In the genomic region with DNA sequence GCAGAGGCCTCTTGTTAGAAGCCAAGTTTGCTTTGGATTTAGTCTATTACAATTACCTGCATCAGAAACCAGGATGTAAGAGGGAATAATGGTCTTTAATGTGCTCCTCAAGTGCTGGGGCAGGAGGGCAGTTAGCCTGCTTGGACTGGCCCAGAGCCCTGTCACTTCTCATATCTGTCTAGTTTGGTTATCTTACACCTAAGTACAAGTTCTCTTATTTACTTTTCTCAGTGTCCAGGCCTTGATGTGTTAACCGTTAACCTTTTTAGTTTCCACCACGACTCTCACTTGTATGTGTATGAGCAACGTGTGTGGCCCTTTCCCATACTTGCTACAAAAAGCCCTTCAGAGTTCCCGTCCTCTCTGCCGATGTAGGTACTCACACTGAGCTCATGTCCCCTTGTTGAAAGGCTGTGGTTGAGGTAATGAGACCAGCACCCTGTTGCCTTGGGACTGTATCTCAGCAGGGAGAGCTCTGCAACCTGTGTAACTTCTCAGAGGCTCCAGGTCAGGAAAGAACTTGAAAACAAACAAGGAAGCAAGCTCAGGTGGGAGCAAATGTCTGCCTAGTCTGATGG, we compare ENCODE assay signal across 21 mouse cellular contexts. TPM values are rescaled to one million over a fixed set of nuclear protein-coding genes. Genes with fewer than 3 reads are reported as not detected.
DNase-seq lines count a peak whose midpoint lies in the region; ATAC-seq lines count a peak whose summit lies in the region.
"Had no signal": no experiment of that assay in that cellular context is flagged by ENCODE, and none has a peak within 500 bp of the region (broad histone marks: within the 10 kb centered on the region; RNA-seq: fewer than 3 reads in every experiment).

No protein-coding gene starts in this region.

- H3K9me3 ChIP-seq in heart, embryonic 12.5 days (replicated peaks): no peaks in the 10 kb centered on the region
- no peaks in the 10 kb centered on the region for H3K9me3 ChIP-seq in liver, embryonic 16.5 days (replicated peaks; ENCODE audit: control insufficient read depth, low read length)
- H3K9me3 ChIP-seq in liver, embryonic 11.5 days (ENCODE audit: control insufficient read depth, low read length): no peaks in the 10 kb centered on the region
- no peaks in the 10 kb centered on the region for H3K9me3 ChIP-seq in lung, embryonic 16.5 days (ENCODE audit: control insufficient read depth, low read length)
- H3K9me3 ChIP-seq: embryonic facial prominence, embryonic 12.5 days; forebrain, embryonic 15.5 days; G1E; heart, embryonic 13.5 days had no signal

- no peak overlapping the region for H3K27ac ChIP-seq in heart, embryonic 12.5 days (ENCODE audit: poor library complexity, severe bottlenecking)
- H3K27ac ChIP-seq in liver, embryonic 16.5 days (ENCODE audit: low read length): no peak overlapping the region
- H3K27ac ChIP-seq in liver, embryonic 11.5 days (ENCODE audit: low read depth, low read length): no peak overlapping the region
- H3K27ac ChIP-seq in lung, embryonic 16.5 days (ENCODE audit: low read length): no peak overlapping the region
- H3K27ac ChIP-seq: embryonic facial prominence, embryonic 12.5 days; forebrain, embryonic 15.5 days; heart, embryonic 13.5 days had no signal

- no peak overlapping the region for H3K4me2 ChIP-seq in heart, embryonic 12.5 days
- H3K4me2 ChIP-seq in liver, embryonic 16.5 days (ENCODE audit: low read depth, low read length): no peak overlapping the region
- no peak overlapping the region for H3K4me2 ChIP-seq in liver, embryonic 11.5 days
- H3K4me2 ChIP-seq in lung, embryonic 16.5 days (ENCODE audit: low read depth, low read length): no peak overlapping the region
- H3K4me2 ChIP-seq: embryonic facial prominence, embryonic 12.5 days; forebrain, embryonic 15.5 days; heart, embryonic 13.5 days had no signal

- no peak overlapping the region for H3K4me3 ChIP-seq in heart, embryonic 12.5 days
- H3K4me3 ChIP-seq in liver, embryonic 16.5 days (ENCODE audit: low read depth, low read length): no peak overlapping the region
- H3K4me3 ChIP-seq in liver, embryonic 11.5 days (ENCODE audit: low read depth, low read length): no peak overlapping the region
- no peak overlapping the region for H3K4me3 ChIP-seq in lung, embryonic 16.5 days (ENCODE audit: low read length)
- H3K4me3 ChIP-seq: embryonic facial prominence, embryonic 12.5 days; forebrain, embryonic 15.5 days; heart, embryonic 13.5 days had no signal

- peak; percentile 23 for DNase-seq in heart, adult 11 months
- no peak for DNase-seq in liver, embryonic 11.5 days (ENCODE audit: low spot score)
- no peak for DNase-seq in lung, adult 18-20 months
- no peak for DNase-seq in spleen, postnatal 36 days (ENCODE audit: low spot score in 2 of 2)
- DNase-seq: adrenal gland, adult 8-10 months; adrenal gland, postnatal 36 days; B cell, adult 2 months; cerebellum, adult 8-10 months; cerebellum, postnatal 14 days; gastrocnemius, postnatal 36 days; heart, adult 18-20 months; heart, postnatal 36 days had no signal

- no peak overlapping the region for H3K9ac ChIP-seq in heart, embryonic 12.5 days
- no peak overlapping the region for H3K9ac ChIP-seq in liver, embryonic 16.5 days (ENCODE audit: low read depth, low read length)
- no peak overlapping the region for H3K9ac ChIP-seq in liver, embryonic 11.5 days (ENCODE audit: low read depth, low read length)
- H3K9ac ChIP-seq in lung, embryonic 16.5 days (ENCODE audit: low read length): no peak overlapping the region
- H3K9ac ChIP-seq: embryonic facial prominence, embryonic 12.5 days; forebrain, embryonic 15.5 days; heart, embryonic 13.5 days had no signal

- H3K36me3 ChIP-seq in heart, embryonic 12.5 days: no peaks in the 10 kb centered on the region
- no peaks in the 10 kb centered on the region for H3K36me3 ChIP-seq in liver, embryonic 16.5 days (ENCODE audit: control insufficient read depth, insufficient read depth)
- H3K36me3 ChIP-seq in liver, embryonic 11.5 days (ENCODE audit: control insufficient read depth, insufficient read depth, low read length): no peaks in the 10 kb centered on the region
- no peaks in the 10 kb centered on the region for H3K36me3 ChIP-seq in lung, embryonic 16.5 days (ENCODE audit: control insufficient read depth, insufficient read depth, low read length)
- H3K36me3 ChIP-seq: embryonic facial prominence, embryonic 12.5 days; forebrain, embryonic 15.5 days; G1E; heart, embryonic 13.5 days had no signal

- no peak for ATAC-seq in heart, embryonic 12.5 days (ENCODE audit: insufficient number of reproducible peaks, low FRiP score)
- 0 out of 2 replicates have a peak, but pooled peaks have one; percentile 16 for ATAC-seq in liver, embryonic 16.5 days (ENCODE audit: low read depth)
- no peak for ATAC-seq in liver, embryonic 11.5 days (replicated peaks; ENCODE audit: low FRiP score)
- ATAC-seq in lung, embryonic 16.5 days (ENCODE audit: low read depth): peak; percentile 81
- 0 out of 2 replicates have a peak, but pooled peaks have one; percentile 30 for ATAC-seq in megakaryocyte-erythroid progenitor cell, adult 5-6 weeks (replicated peaks; ENCODE audit: low FRiP score, low TSS enrichment, poor library complexity, severe bottlenecking)
- ATAC-seq: CD4-positive, CD25-positive, alpha-beta regulatory T cell, adult 4 months; forebrain, embryonic 15.5 days had no signal

- H3K4me1 ChIP-seq in heart, embryonic 12.5 days (replicated peaks): no peaks in the 10 kb centered on the region
- H3K4me1 ChIP-seq in liver, embryonic 16.5 days (ENCODE audit: control insufficient read depth, low read depth, low read length): no peaks in the 10 kb centered on the region
- no peaks in the 10 kb centered on the region for H3K4me1 ChIP-seq in liver, embryonic 11.5 days (replicated peaks; ENCODE audit: control insufficient read depth, insufficient read depth, low read length)
- H3K4me1 ChIP-seq in lung, embryonic 16.5 days (replicated peaks; ENCODE audit: control insufficient read depth, insufficient read depth, low read length): no peaks in the 10 kb centered on the region
- H3K4me1 ChIP-seq: embryonic facial prominence, embryonic 12.5 days; forebrain, embryonic 15.5 days; heart, embryonic 13.5 days had no signal

- no peaks in the 10 kb centered on the region for H3K27me3 ChIP-seq in heart, embryonic 12.5 days (replicated peaks)
- no peaks in the 10 kb centered on the region for H3K27me3 ChIP-seq in liver, embryonic 16.5 days (ENCODE audit: control insufficient read depth, insufficient read depth, low read depth, low read length)
- H3K27me3 ChIP-seq in liver, embryonic 11.5 days (replicated peaks; ENCODE audit: control insufficient read depth, insufficient read depth, low read length): no peaks in the 10 kb centered on the region
- H3K27me3 ChIP-seq in lung, embryonic 16.5 days (ENCODE audit: control insufficient read depth, insufficient read depth, low read depth, low read length): no peaks in the 10 kb centered on the region
- H3K27me3 ChIP-seq: embryonic facial prominence, embryonic 12.5 days; forebrain, embryonic 15.5 days; heart, embryonic 13.5 days had no signal

- WGBS in heart, embryonic 12.5 days: 71% methylated on average over 5 of the region's 5 CpGs
- WGBS in liver, embryonic 16.5 days (ENCODE audit: insufficient replicate concordance): 61% methylated on average over 5 of the region's 5 CpGs
- WGBS in liver, embryonic 11.5 days: 72% methylated on average over 5 of the region's 5 CpGs
- 37% methylated on average over 5 of the region's 5 CpGs for WGBS in lung, embryonic 16.5 days

RNA-seq across cellular contexts. Expression of gene Vipr2, which starts 39.9 kb away (rescaled TPM):
- polyA plus RNA-seq in heart, embryonic 12.5 days (2016; fragmentation: Nextera tagmentation; extraction: Ambion mirVana): 0.70 and 1.2 TPM in 2 replicates
- 0.07 TPM in 2 replicates for polyA plus RNA-seq in liver, embryonic 16.5 days (2015; fragmentation: Nextera tagmentation; extraction: Ambion mirVana)
- polyA plus RNA-seq in liver, embryonic 11.5 days (2014; fragmentation: Nextera tagmentation; extraction: Ambion mirVana): 0.40 and 1.1 TPM in 2 replicates
- 2.8 and 2.9 TPM in 2 replicates for polyA plus RNA-seq in lung, embryonic 16.5 days (2015; fragmentation: Nextera tagmentation; extraction: Ambion mirVana)
- total RNA-seq in megakaryocyte-erythroid progenitor cell, adult 5-6 weeks (2014; fragmentation: Nextera tagmentation): 0.55 and 3.3 TPM in 2 replicates
- 0.61 and 3.1 TPM in 2 replicates for total RNA-seq in megakaryocyte-erythroid progenitor cell, adult 5-6 weeks (2017)
- polyA plus RNA-seq: G1E had no signal

Comparison
In these comparisons a context has a peak if more than half of its experiments do, and no peak if none do; other contexts are left out.
1. ATAC-seq: peak in liver, embryonic 16.5 days (single experiment), lung, embryonic 16.5 days (single experiment) and megakaryocyte-erythroid progenitor cell, adult 5-6 weeks (single experiment); none in heart, embryonic 12.5 days (single experiment) and liver, embryonic 11.5 days (single experiment).